Mouse (Mus musculus): ENCODE measurements around the gene Auts2.

- TF ChIP-seq CTCF (conservative IDR thresholded peaks at IDR 0.05; ENCODE audit: insufficient read depth, insufficient read length, low read depth, low read length) = no peak
- no peak for TF ChIP-seq POLR2A (IDR thresholded peaks at IDR 0.05; ENCODE audit: low read depth, low read length)
Measured at GRCm38 (mm10) chr5:132385244-132385855, 157.8 kb downstream of the Auts2 start.

Data from kidney, adult 2 months (tissue).